Mouse (Mus musculus) MEL (cell line): ENCODE measurements around the gene Magi2. TPM values are rescaled to one million over a fixed set of nuclear protein-coding genes. Genes with fewer than 3 reads are reported as not detected.
A peak's percentile ranks its signal among the peaks of the same experiment; 100 is the strongest.

ENCODE experiments used
- DNase-seq: peaks from one replicate; pipeline ENCODE4 v3.0.0; 2011; ENCODE audit warnings: low read depth, low spot score
- H3K27ac ChIP-seq: 2 replicates; pipeline ENCODE4 v1.5.1; 2012; ENCODE audit warnings: low read depth, mild to moderate bottlenecking, control low read depth, low read length, moderate library complexity; ENCODE audit not compliant: control insufficient read depth
- H3K27me3 ChIP-seq, 2 experiments: fragments of 150-350 bp in 1 of 2; sonication (generic) in 1 of 2; 2 replicates each; pipeline ENCODE4 v1.6.1; 2012; ENCODE audit warnings: low read length in 2 of 2, mild to moderate bottlenecking in 2 of 2, improper control_type of control experiment in 1 of 2, moderate library complexity in 1 of 2; ENCODE audit not compliant: insufficient read depth in 2 of 2, control insufficient read depth in 1 of 2
- H3K36me3 ChIP-seq, 2 experiments: 2 replicates each; pipeline ENCODE4 v1.6.1; 2012 to 2014; ENCODE audit warnings: low read length in 2 of 2, improper control_type of control experiment in 1 of 2, inconsistent platforms in 1 of 2, mild to moderate bottlenecking in 1 of 2; ENCODE audit not compliant: insufficient read depth in 2 of 2, control insufficient read depth in 1 of 2
- H3K4me1 ChIP-seq, 2 experiments: fragments of 150-350 bp in 1 of 2; sonication (generic) in 1 of 2; 2 replicates each; pipeline ENCODE4 v1.6.1; 2012; ENCODE audit warnings: low read length in 2 of 2, improper control_type of control experiment in 1 of 2, mild to moderate bottlenecking in 1 of 2; ENCODE audit not compliant: insufficient read depth in 2 of 2, control insufficient read depth in 1 of 2
- H3K4me3 ChIP-seq, 2 experiments: fragments of 150-350 bp in 1 of 2; sonication (generic) in 1 of 2; 2 replicates each; pipeline ENCODE4 v1.5.1; 2012; ENCODE audit warnings: low read depth in 2 of 2, low read length in 2 of 2, mild to moderate bottlenecking in 2 of 2, moderate library complexity in 2 of 2, control low read depth in 1 of 2, improper control_type of control experiment in 1 of 2; ENCODE audit not compliant: control insufficient read depth in 1 of 2, insufficient read depth in 1 of 2
- H3K79me2 ChIP-seq: 2 replicates; pipeline ENCODE4 v1.6.1; 2012; ENCODE audit warnings: mild to moderate bottlenecking, low read length, moderate library complexity; ENCODE audit not compliant: control insufficient read depth, poor library complexity, insufficient read depth
- H3K9ac ChIP-seq: 2 replicates; pipeline ENCODE4 v1.6.1; 2012; ENCODE audit warnings: low read depth, mild to moderate bottlenecking, control low read depth, low read length, moderate library complexity; ENCODE audit not compliant: control insufficient read depth, poor library complexity, severe bottlenecking
- H3K9me3 ChIP-seq: fragments of 150-350 bp; sonication (generic); replicated peaks from 2 replicates; pipeline ENCODE4 v1.6.1; 2012; ENCODE audit warnings: mild to moderate bottlenecking, low read length, improper control_type of control experiment, moderate library complexity; ENCODE audit not compliant: insufficient read depth
- BHLHE40 ChIP-seq: IDR thresholded peaks from 2 replicates; pipeline ENCODE4 v1.6.1; 2012; ENCODE audit warnings: low read depth, mild to moderate bottlenecking, inconsistent platforms, low read length, improper control_type of control experiment, borderline replicate concordance
- CHD1 ChIP-seq: IDR thresholded peaks from 2 replicates; pipeline ENCODE4 v1.6.1; 2012; ENCODE audit warnings: low read depth, mild to moderate bottlenecking, inconsistent platforms, low read length, improper control_type of control experiment
- ELF1 ChIP-seq: IDR thresholded peaks from 2 replicates; pipeline ENCODE4 v1.6.1; 2014; ENCODE audit warnings: low read depth, mild to moderate bottlenecking, inconsistent platforms, low read length, improper control_type of control experiment, moderate library complexity
- EP300 ChIP-seq, 2 experiments: IDR thresholded peaks; 2 replicates each; pipeline ENCODE4 v1.6.1; 2011; ENCODE audit warnings: improper control_type of control experiment in 2 of 2, low read length in 2 of 2, low read depth in 1 of 2, mild to moderate bottlenecking in 1 of 2
- GABPA ChIP-seq: IDR thresholded peaks from 2 replicates; pipeline ENCODE4 v1.6.1; 2012; ENCODE audit warnings: low read depth, mild to moderate bottlenecking, inconsistent platforms, low read length, improper control_type of control experiment, moderate library complexity
- GATA1 ChIP-seq: IDR thresholded peaks from 2 replicates; pipeline ENCODE4 v1.6.1; 2011; ENCODE audit warnings: low read depth, low read length, improper control_type of control experiment
- JUND ChIP-seq: IDR thresholded peaks from 2 replicates; pipeline ENCODE4 v1.6.1; 2011; ENCODE audit warnings: low read depth, mild to moderate bottlenecking, improper control_type of control experiment, low read length
- MAFK ChIP-seq: IDR thresholded peaks from 2 replicates; pipeline ENCODE4 v1.6.1; 2011; ENCODE audit warnings: low read depth, mild to moderate bottlenecking, low read length, improper control_type of control experiment, borderline replicate concordance
- MAX ChIP-seq: IDR thresholded peaks from 2 replicates; pipeline ENCODE4 v1.6.1; 2011; ENCODE audit warnings: low read length, improper control_type of control experiment
- MYC ChIP-seq: IDR thresholded peaks from 2 replicates; pipeline ENCODE4 v1.6.1; 2011; ENCODE audit warnings: low read depth, mild to moderate bottlenecking, low read length, improper control_type of control experiment, moderate library complexity
- NELFE ChIP-seq: IDR thresholded peaks from 2 replicates; pipeline ENCODE4 v1.6.1; 2011; ENCODE audit warnings: low read depth, low read length, improper control_type of control experiment
- NRF1 ChIP-seq: IDR thresholded peaks from 2 replicates; pipeline ENCODE4 v1.6.1; 2014; ENCODE audit warnings: low read depth, mild to moderate bottlenecking, inconsistent platforms, low read length, improper control_type of control experiment, moderate library complexity; ENCODE audit not compliant: poor library complexity, insufficient read depth, severe bottlenecking
- RAD21 ChIP-seq: IDR thresholded peaks from 2 replicates; pipeline ENCODE4 v1.6.1; 2011; ENCODE audit warnings: mild to moderate bottlenecking, low read depth, low read length, improper control_type of control experiment
- RCOR1 ChIP-seq: IDR thresholded peaks from 2 replicates; pipeline ENCODE4 v1.6.1; 2012; ENCODE audit warnings: low read depth, mild to moderate bottlenecking, inconsistent platforms, low read length, improper control_type of control experiment
- TBP ChIP-seq: IDR thresholded peaks from 2 replicates; pipeline ENCODE4 v1.8.0; 2011; ENCODE audit warnings: low read depth, low read length, improper control_type of control experiment
- TCF12 ChIP-seq: IDR thresholded peaks from 2 replicates; pipeline ENCODE4 v1.6.1; 2014; ENCODE audit warnings: low read depth, mild to moderate bottlenecking, inconsistent platforms, low read length, improper control_type of control experiment, moderate library complexity
- UBTF ChIP-seq: IDR thresholded peaks from 2 replicates; pipeline ENCODE4 v1.6.1; 2012; ENCODE audit warnings: low read depth, mild to moderate bottlenecking, inconsistent platforms, low read length, improper control_type of control experiment, moderate library complexity, borderline replicate concordance; ENCODE audit not compliant: insufficient read depth
- USF1 ChIP-seq: IDR thresholded peaks from 2 replicates; pipeline ENCODE4 v1.6.1; 2014; ENCODE audit warnings: low read depth, mild to moderate bottlenecking, inconsistent platforms, low read length, improper control_type of control experiment, moderate library complexity
- USF2 ChIP-seq, 2 experiments: IDR thresholded peaks; 2 replicates each; pipeline ENCODE4 v1.6.1; 2011 to 2012; ENCODE audit warnings: improper control_type of control experiment in 2 of 2, low read length in 2 of 2, borderline replicate concordance in 1 of 2, inconsistent platforms in 1 of 2, low read depth in 1 of 2, mild to moderate bottlenecking in 1 of 2; ENCODE audit not compliant: insufficient read depth in 1 of 2
- ZKSCAN1 ChIP-seq: IDR thresholded peaks from 2 replicates; pipeline ENCODE4 v1.6.1; 2012; ENCODE audit warnings: low read depth, mild to moderate bottlenecking, inconsistent platforms, low read length, improper control_type of control experiment, moderate library complexity
- ZMIZ1 ChIP-seq: IDR thresholded peaks from 2 replicates; pipeline ENCODE4 v1.6.1; 2012; ENCODE audit warnings: low read depth, mild to moderate bottlenecking, inconsistent platforms, low read length, improper control_type of control experiment, moderate library complexity
- ZNF384 ChIP-seq: IDR thresholded peaks from 2 replicates; pipeline ENCODE4 v1.6.1; 2012; ENCODE audit warnings: low read depth, mild to moderate bottlenecking, inconsistent platforms, low read length, improper control_type of control experiment
- polyA plus RNA-seq, 2 experiments: library from polyadenylated mRNA; stranded (reverse) in 1 of 2; unstranded in 1 of 2; fragments of >175 nt in 1 of 2; fragments of >200 nt in 1 of 2; gene quantifications; 2 replicates each; pipeline versions ENCODE4 v1.2.1 to v1.2.4; 2012; ENCODE audit warnings: low replicate concordance in 2 of 2, low read depth in 1 of 2; ENCODE audit not compliant: insufficient read length in 2 of 2, insufficient read depth in 1 of 2, missing spikeins in 1 of 2
- total RNA-seq: library from RNA; depleted of rRNA; stranded (reverse); fragments of 300-350 nt; gene quantifications from 2 replicates; pipeline ENCODE4 v1.2.3, GENCODE M21; 2012

Gene Magi2
- total and polyA plus RNA-seq, 3 experiments: 0.46 to 0.47 TPM; not detected in 1

- TF ChIP-seq RCOR1 (peak; percentile 33; the same call in 1 of the 2 replicates), ZNF384 (peak; percentile 65), MAFK (no peak), ZKSCAN1 (no peak), USF2 (IDR thresholded peaks at IDR 0.05; ENCODE audit: borderline replicate concordance in 1 of 2, insufficient read depth in 1 of 2, low read depth in 1 of 2, low read length in 2 of 2) (no peak), GATA1 (peak; percentile 22; the same call in 1 of the 2 replicates), GABPA (no peak), CHD1 (peak; percentile 83; the same call in 1 of the 2 replicates), ZMIZ1 (no peak), USF1 (no peak), BHLHE40 (no peak)
Observed at GRCm38 (mm10) chr5:20702480-20703303, 1475.9 kb downstream of the Magi2 start (continued).

DNA sequence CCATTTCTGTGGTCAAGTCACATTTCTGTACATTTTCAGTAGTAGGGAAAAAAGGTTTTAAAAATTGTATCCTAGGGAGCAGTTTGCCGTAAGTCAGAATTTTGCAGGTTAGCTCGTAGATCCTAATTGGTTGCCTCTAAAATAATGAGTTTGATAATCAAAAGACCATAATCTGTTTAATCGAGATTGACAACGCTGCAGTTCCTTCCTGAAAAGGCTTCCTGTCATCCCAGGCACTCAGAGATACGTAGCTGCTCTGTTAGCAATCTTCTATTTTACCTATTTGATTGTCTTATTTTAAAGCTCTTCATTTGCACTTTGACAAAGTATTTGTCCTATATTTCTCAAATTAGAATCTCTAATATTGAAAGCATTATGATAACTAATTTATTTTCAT is 1476.5 kb downstream of the Magi2 start:
- H3K36me3 ChIP-seq: peaks cover 0 to 30% of the 10 kb centered on the region in 2 experiments; a peak in 2 of 4 replicates
- TF ChIP-seq UBTF (no peak), CHD1 (peak; percentile 21; the same call in 1 of the 2 replicates), RAD21 (no peak), MAX (no peak), NRF1 (no peak), MAFK (no peak), RCOR1 (peak; percentile 71), JUND (no peak), BHLHE40 (no peak), TBP (peak; percentile 59; the same call in 1 of the 2 replicates), MYC (no peak; the same call in 1 of the 2 replicates), NELFE (peak; percentile 26; the same call in 1 of the 2 replicates), TCF12 (0 out of 2 replicates have a peak, but pooled peaks have one; percentile 35), EP300 (IDR thresholded peaks at IDR 0.05; ENCODE audit: low read depth in 1 of 2, low read length in 2 of 2) (peak; percentile 67 to 68), GATA1 (peak; percentile 81), ELF1 (0 out of 2 replicates have a peak, but pooled peaks have one; percentile 12)
- TF ChIP-seq, all 39 proteins: peak for 8
- Histone ChIP-seq H3K27me3 (no peaks in the 10 kb centered on the region), H3K4me3 (peak overlapping the region; percentile 80 to 91), H3K79me2 (peaks cover 5% of the 10 kb centered on the region; the same call in 1 of the 2 replicates), H3K9ac (peak overlapping the region; percentile 86), H3K27ac (peak overlapping the region; percentile 63), H3K4me1 (peaks cover 11 to 14% of the 10 kb centered on the region in 2 experiments; a peak in 3 of 4 replicates), H3K9me3 (no peaks in the 10 kb centered on the region)
- DNase-seq: no peak
